Mouse (Mus musculus): ENCODE results near the gene Ctse. TPM values are rescaled to one million over a fixed set of nuclear protein-coding genes. Genes with fewer than 3 reads are reported as not detected.
A peak's percentile ranks its signal among the peaks of the same experiment; 100 is the strongest.

Gene Ctse
- polyA plus RNA-seq, 1 experiment from 2014 or later = 0.19 TPM

GRCm38 (mm10) chr1:131657945-131658354 lies 19.8 kb downstream of the Ctse start:
- Histone ChIP-seq H3K9ac (peak overlapping the region; percentile 37; the same call in 1 of the 2 replicates), H3K36me3 (no peaks in the 10 kb centered on the region), H3K4me2 (replicated peaks) (peak overlapping the region; percentile 38), H3K9me3 (no peaks in the 10 kb centered on the region), H3K4me3 (peak overlapping the region; percentile 16; the same call in 1 of the 2 replicates), H3K4me1 (no peaks in the 10 kb centered on the region), H3K27ac (peak overlapping the region; percentile 61), H3K27me3 (no peaks in the 10 kb centered on the region)
- WGBS = under 1% methylated on average over 11 of the region's 11 CpGs
- ATAC-seq (ENCODE audit: insufficient number of reproducible peaks, insufficient read depth, low FRiP score, low TSS enrichment) = peak; percentile 73

DNA sequence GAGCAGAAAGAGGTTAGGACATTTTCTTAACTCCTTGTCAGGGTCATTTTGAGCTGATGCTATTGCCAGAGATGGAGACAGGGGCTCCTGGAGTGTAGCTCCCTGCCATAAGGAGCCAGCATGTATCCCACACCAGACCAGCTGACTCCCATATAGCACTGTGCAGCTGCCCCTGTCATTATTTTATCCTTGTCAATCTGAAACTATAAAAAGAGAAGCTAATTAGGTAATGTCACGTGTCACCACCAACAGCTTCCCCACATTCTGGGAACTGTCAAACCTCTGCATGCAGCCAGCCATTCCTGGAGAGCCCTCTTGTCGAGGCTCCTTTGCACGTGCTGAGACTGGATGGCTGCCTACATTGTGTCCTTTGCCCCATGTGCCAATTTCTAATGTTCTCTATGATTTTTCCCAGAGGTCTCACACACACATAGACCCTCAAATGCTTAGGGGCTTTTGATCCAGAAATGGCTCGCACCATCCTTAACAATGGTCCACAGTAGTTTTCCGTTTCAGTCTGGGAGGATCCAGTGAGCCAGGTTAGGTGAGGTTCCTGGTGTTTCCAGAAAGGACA lies 21.5 kb downstream of the Ctse start:
- no peaks in the 10 kb centered on the region for H3K9me3 ChIP-seq
- H3K4me3 ChIP-seq = no peak overlapping the region
- no peaks in the 10 kb centered on the region for H3K27me3 ChIP-seq
- no peak overlapping the region for H3K9ac ChIP-seq
- H3K27ac ChIP-seq = no peak overlapping the region
- H3K4me1 ChIP-seq = no peaks in the 10 kb centered on the region
- no peaks in the 10 kb centered on the region for H3K36me3 ChIP-seq
- H3K4me2 ChIP-seq (replicated peaks) = no peak overlapping the region
- no peak for ATAC-seq (ENCODE audit: insufficient number of reproducible peaks, insufficient read depth, low FRiP score, low TSS enrichment)
- 78% methylated on average over 5 of the region's 5 CpGs for WGBS

DNA sequence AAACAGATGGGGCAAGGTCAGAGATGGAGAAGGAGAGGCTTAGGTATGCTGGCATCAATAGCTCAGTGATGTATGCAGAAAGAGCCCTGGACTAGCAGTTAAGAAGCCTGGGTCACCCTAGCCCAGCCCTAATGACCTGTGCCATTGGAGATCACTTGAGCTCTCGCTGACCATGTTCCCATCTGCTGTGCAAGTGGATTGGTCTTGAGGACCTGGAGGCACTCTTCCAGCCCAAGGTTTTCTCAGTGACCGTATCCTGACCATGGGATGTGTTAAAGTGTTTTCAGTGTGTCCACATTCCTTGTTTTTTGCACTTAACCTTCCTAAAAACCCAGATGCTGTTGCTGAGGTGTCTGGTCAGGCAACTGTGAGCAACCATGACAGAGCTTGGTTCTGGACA lies 22.2 kb downstream of the Ctse start:
- ATAC-seq (ENCODE audit: insufficient number of reproducible peaks, insufficient read depth, low FRiP score, low TSS enrichment) = no peak
- Histone ChIP-seq H3K9me3 (no peaks in the 10 kb centered on the region), H3K4me2 (replicated peaks) (no peak overlapping the region), H3K9ac (no peak overlapping the region), H3K27me3 (no peaks in the 10 kb centered on the region), H3K36me3 (no peaks in the 10 kb centered on the region), H3K27ac (no peak overlapping the region), H3K4me3 (no peak overlapping the region), H3K4me1 (no peaks in the 10 kb centered on the region)
- 90% methylated on average over 2 of the region's 2 CpGs for WGBS

- no peak overlapping the region for H3K4me2 ChIP-seq (replicated peaks)
- no peaks in the 10 kb centered on the region for H3K27me3 ChIP-seq
- WGBS = 75% methylated on average over 7 of the region's 7 CpGs
- no peaks in the 10 kb centered on the region for H3K36me3 ChIP-seq
- no peaks in the 10 kb centered on the region for H3K9me3 ChIP-seq
- H3K9ac ChIP-seq = no peak overlapping the region
- H3K4me1 ChIP-seq = no peaks in the 10 kb centered on the region
- ATAC-seq (ENCODE audit: insufficient number of reproducible peaks, insufficient read depth, low FRiP score, low TSS enrichment) = no peak
- no peak overlapping the region for H3K27ac ChIP-seq
- H3K4me3 ChIP-seq = no peak overlapping the region
These were observed 22.8 kb downstream of the Ctse start for GRCm38 (mm10) chr1:131660716-131661472.

DNA sequence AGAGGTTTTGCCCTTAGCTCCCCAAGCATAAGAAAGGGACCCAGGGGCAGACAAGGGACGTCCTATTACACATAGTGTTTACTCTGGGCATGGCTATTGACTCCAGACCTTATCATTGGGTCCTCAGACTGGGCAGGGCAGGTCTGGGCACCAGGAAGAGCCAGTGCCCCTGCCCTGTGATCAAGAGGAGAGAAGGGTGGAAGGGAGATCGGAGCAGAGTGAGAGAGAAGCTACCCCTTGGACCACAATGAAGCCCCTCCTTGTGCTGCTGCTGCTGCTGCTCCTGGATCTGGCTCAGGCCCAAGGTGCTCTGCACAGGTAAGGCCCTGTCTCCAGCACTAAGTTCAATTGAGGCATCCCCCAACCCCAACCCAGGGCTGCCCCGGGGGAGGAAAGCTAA lies 23.6 kb downstream of the Ctse start:
- H3K4me3 ChIP-seq = no peak overlapping the region
- no peaks in the 10 kb centered on the region for H3K9me3 ChIP-seq
- 64% methylated on average over 3 of the region's 3 CpGs for WGBS
- no peak overlapping the region for H3K9ac ChIP-seq
- ATAC-seq (ENCODE audit: insufficient number of reproducible peaks, insufficient read depth, low FRiP score, low TSS enrichment) = no peak
- no peak overlapping the region for H3K27ac ChIP-seq
- no peak overlapping the region for H3K4me2 ChIP-seq (replicated peaks)
- no peaks in the 10 kb centered on the region for H3K27me3 ChIP-seq
- no peaks in the 10 kb centered on the region for H3K36me3 ChIP-seq
- no peaks in the 10 kb centered on the region for H3K4me1 ChIP-seq

DNA sequence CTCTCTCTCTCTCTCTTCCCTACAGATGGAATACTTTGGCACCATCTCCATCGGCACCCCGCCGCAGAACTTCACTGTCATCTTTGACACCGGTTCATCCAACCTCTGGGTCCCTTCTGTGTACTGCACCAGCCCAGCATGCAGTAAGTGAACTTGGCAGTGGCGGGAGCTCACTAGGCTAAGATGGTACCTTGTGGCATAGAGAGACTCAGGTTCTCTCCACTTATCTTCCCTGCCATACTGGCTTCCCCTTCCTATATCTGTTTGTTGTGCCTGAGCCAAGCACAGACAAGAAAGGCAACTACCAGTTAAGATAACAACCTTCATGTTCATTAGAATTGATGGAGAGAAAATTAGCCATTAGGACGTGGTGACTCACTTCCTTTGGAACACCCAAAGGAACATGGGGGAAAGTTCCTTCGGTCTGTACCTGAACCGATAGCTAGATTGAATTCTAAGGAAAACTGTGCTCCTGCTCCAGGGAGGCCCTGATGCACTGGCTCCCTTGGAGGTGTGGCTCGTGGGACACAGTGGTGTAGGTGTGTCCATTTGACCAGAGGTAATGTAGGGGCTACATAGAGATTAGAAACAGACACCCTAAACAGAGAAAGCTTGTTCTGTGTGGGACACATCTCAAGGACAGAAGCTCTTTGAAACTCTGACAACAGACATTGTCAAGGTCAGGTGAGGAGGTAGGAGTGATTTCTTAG lies 25.3 kb downstream of the Ctse start:
- WGBS = 83% methylated on average over 9 of the region's 9 CpGs
- H3K9me3 ChIP-seq = no peaks in the 10 kb centered on the region
- no peaks in the 10 kb centered on the region for H3K27me3 ChIP-seq
- no peaks in the 10 kb centered on the region for H3K4me1 ChIP-seq
- H3K4me2 ChIP-seq (replicated peaks) = no peak overlapping the region
- H3K4me3 ChIP-seq = no peak overlapping the region
- H3K27ac ChIP-seq = no peak overlapping the region
- no peak overlapping the region for H3K9ac ChIP-seq
- no peaks in the 10 kb centered on the region for H3K36me3 ChIP-seq
- no peak for ATAC-seq (ENCODE audit: insufficient number of reproducible peaks, insufficient read depth, low FRiP score, low TSS enrichment)

DNA sequence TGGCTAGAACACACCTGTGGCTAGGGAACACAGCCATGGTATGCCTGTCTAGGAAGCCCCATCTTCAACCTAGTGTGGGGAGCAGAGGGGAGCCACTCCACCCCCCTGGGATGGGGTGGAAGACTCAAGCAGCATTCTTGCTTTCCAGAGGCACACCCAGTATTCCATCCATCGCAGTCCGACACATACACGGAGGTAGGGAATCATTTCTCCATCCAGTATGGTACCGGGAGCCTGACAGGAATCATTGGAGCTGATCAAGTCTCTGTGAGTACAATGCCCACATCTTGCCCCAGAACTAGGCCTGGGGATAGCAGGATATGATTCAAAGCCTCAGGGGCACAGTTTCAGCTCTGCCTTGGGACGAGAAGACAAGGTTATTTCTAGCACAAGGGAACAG lies 26.0 kb downstream of the Ctse start:
- Histone ChIP-seq H3K9me3 (no peaks in the 10 kb centered on the region), H3K9ac (no peak overlapping the region), H3K4me1 (no peaks in the 10 kb centered on the region), H3K4me3 (no peak overlapping the region), H3K4me2 (replicated peaks) (no peak overlapping the region), H3K27me3 (no peaks in the 10 kb centered on the region), H3K36me3 (no peaks in the 10 kb centered on the region), H3K27ac (no peak overlapping the region)
- no peak for ATAC-seq (ENCODE audit: insufficient number of reproducible peaks, insufficient read depth, low FRiP score, low TSS enrichment)
- WGBS = 88% methylated on average over 5 of the region's 5 CpGs

DNA sequence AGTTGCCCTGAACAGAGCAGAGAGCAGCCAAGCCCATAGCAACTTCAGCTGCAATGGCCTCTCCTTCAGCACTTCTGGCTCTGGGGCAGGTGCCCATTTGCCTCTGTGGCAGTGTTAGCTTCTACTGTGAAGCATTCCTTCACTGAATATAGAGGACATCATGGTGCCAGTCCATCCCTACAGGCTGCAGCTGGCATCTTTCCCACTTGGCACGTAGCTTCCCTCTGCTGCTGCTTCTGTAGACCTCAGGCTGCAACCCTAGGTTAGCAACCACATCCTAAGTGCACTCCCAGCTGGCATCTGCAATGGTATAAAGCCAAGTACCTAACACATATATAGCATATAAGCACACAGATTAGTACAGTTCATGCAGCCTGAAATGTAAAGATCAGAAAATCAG lies 27.8 kb downstream of the Ctse start:
- H3K4me3 ChIP-seq = no peak overlapping the region
- H3K9ac ChIP-seq = no peak overlapping the region
- H3K4me2 ChIP-seq (replicated peaks) = no peak overlapping the region
- H3K9me3 ChIP-seq = no peaks in the 10 kb centered on the region
- no peaks in the 10 kb centered on the region for H3K4me1 ChIP-seq
- WGBS = 86% methylated on average over 1 of the region's 1 CpGs
- no peaks in the 10 kb centered on the region for H3K27me3 ChIP-seq
- H3K27ac ChIP-seq = no peak overlapping the region
- no peak for ATAC-seq (ENCODE audit: insufficient number of reproducible peaks, insufficient read depth, low FRiP score, low TSS enrichment)
- H3K36me3 ChIP-seq = no peaks in the 10 kb centered on the region

DNA sequence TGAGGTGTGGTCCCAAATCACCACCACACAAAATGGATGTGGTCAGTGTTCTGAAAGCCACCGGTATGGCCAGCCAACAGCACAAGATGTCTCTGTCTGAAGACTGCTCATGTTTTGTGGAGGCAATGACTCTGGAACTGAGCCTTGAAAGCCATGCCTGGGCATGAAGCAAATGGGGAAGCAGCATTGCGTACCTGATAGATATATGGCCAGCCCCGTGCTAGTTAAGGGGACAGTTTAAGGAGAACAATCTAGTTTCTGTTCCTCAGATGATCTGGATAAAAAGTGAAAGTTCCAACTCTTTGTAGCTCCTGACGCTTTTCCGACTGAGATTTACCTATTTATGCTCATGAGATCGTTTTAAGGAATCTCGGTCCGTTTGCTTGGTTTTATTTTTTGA lies 33.0 kb downstream of the Ctse start:
- H3K27ac ChIP-seq = no peak overlapping the region
- no peaks in the 10 kb centered on the region for H3K27me3 ChIP-seq
- no peak overlapping the region for H3K4me3 ChIP-seq
- no peak overlapping the region for H3K9ac ChIP-seq
- no peak for ATAC-seq (ENCODE audit: insufficient number of reproducible peaks, insufficient read depth, low FRiP score, low TSS enrichment)
- no peaks in the 10 kb centered on the region for H3K4me1 ChIP-seq
- no peak overlapping the region for H3K4me2 ChIP-seq (replicated peaks)
- H3K9me3 ChIP-seq = no peaks in the 10 kb centered on the region
- WGBS = 86% methylated on average over 8 of the region's 8 CpGs
- no peaks in the 10 kb centered on the region for H3K36me3 ChIP-seq

- 81% methylated on average over 7 of the region's 7 CpGs for WGBS
- no peak overlapping the region for H3K4me3 ChIP-seq
- H3K4me1 ChIP-seq = no peaks in the 10 kb centered on the region
- H3K9ac ChIP-seq = no peak overlapping the region
- H3K4me2 ChIP-seq (replicated peaks) = no peak overlapping the region
- no peak overlapping the region for H3K27ac ChIP-seq
- no peaks in the 10 kb centered on the region for H3K27me3 ChIP-seq
- H3K36me3 ChIP-seq = no peaks in the 10 kb centered on the region
- no peaks in the 10 kb centered on the region for H3K9me3 ChIP-seq
- no peak for ATAC-seq (ENCODE audit: insufficient number of reproducible peaks, insufficient read depth, low FRiP score, low TSS enrichment)
These were observed 34.3 kb downstream of the Ctse start for GRCm38 (mm10) chr1:131672361-131672760.

GRCm38 (mm10) chr1:131679644-131680043 lies 41.5 kb downstream of the Ctse start:
- no peak for ATAC-seq (ENCODE audit: insufficient number of reproducible peaks, insufficient read depth, low FRiP score, low TSS enrichment)
- Histone ChIP-seq H3K27me3 (no peaks in the 10 kb centered on the region), H3K9ac (no peak overlapping the region), H3K36me3 (no peaks in the 10 kb centered on the region), H3K4me1 (no peaks in the 10 kb centered on the region), H3K4me3 (no peak overlapping the region), H3K4me2 (replicated peaks) (no peak overlapping the region), H3K9me3 (no peaks in the 10 kb centered on the region), H3K27ac (no peak overlapping the region)
- 87% methylated on average over 5 of the region's 5 CpGs for WGBS

DNA sequence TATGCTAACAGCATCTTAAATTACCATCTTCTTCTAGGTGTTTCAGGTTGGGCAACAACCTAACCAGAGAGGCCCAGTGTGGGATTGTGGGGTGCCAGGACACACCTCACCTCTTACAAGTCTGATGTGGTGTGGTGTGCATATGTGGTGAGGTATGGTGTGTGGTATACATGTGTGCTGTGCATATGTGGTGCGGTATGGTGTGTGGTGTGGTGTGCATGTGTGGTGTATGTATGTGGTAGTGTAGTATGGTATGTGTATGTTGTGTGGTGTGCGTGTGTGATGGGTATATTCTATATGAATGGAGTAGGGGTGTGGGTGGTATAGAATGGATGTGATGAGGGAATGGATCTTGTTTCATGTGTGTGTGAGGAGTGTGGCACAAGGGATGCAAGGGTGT lies 49.6 kb downstream of the Ctse start:
- no peak overlapping the region for H3K27ac ChIP-seq
- no peaks in the 10 kb centered on the region for H3K4me1 ChIP-seq
- 94% methylated on average over 2 of the region's 2 CpGs for WGBS
- H3K9ac ChIP-seq = no peak overlapping the region
- no peak overlapping the region for H3K4me3 ChIP-seq
- no peak; the same call in 1 of the 2 replicates for ATAC-seq (ENCODE audit: insufficient number of reproducible peaks, insufficient read depth, low FRiP score, low TSS enrichment)
- H3K27me3 ChIP-seq = no peaks in the 10 kb centered on the region
- H3K9me3 ChIP-seq = no peaks in the 10 kb centered on the region
- H3K36me3 ChIP-seq = no peaks in the 10 kb centered on the region
- no peak overlapping the region for H3K4me2 ChIP-seq (replicated peaks)

All from embryonic facial prominence, embryonic 12.5 days (tissue).